Mouse (Mus musculus) cerebellum, adult 9-10 months (tissue): ENCODE measurements around the gene Olfr1301.

Source experiments
- DNase-seq: peaks from one replicate; pipeline ENCODE4 v3.0.0; 2022

The Olfr1301 gene

GRCm38 (mm10) chr2:111750706-111751105, at the start of gene Olfr1301:
Gene Olfr1301, plus strand, starts transcription at chr2:111751006.
- DNase-seq: no peak

- no peak for DNase-seq
Measured at GRCm38 (mm10) chr2:111726739-111727138, 24.1 kb upstream of the Olfr1301 start.

GRCm38 (mm10) chr2:111777129-111777528, 26.3 kb downstream of the Olfr1301 start, which contains the start of gene Olfr1302:
Gene Olfr1302, plus strand, starts transcription at chr2:111777429.
- DNase-seq: no peak
